Mouse (Mus musculus) myocyte (in vitro differentiated cells): ENCODE measurements around the gene Ap2s1. TPM values are rescaled to one million over a fixed set of nuclear protein-coding genes. Genes with fewer than 3 reads are reported as not detected.

Source experiments
- H3K27me3 ChIP-seq: one replicate; pipeline ENCODE4 v1.6.1; 2011; ENCODE audit not compliant: control insufficient read depth, insufficient read depth, insufficient read length
- H3K36me3 ChIP-seq: one replicate; pipeline ENCODE4 v1.6.1; 2011; ENCODE audit not compliant: control insufficient read depth, insufficient read depth
- H3K4me2 ChIP-seq: one replicate; pipeline ENCODE4 v1.6.1; 2011; ENCODE audit warnings: low read depth, control low read depth
- H3K4me3 ChIP-seq: one replicate; pipeline ENCODE4 v1.5.1; 2011; ENCODE audit warnings: mild to moderate bottlenecking, control low read depth, moderate library complexity
- H3K79me2 ChIP-seq: one replicate; pipeline ENCODE4 v1.6.1; 2011; ENCODE audit not compliant: control insufficient read depth, insufficient read depth
- H3ac ChIP-seq: one replicate; pipeline ENCODE4 v1.6.1; 2011; ENCODE audit not compliant: control insufficient read depth, insufficient read length
- CEBPB ChIP-seq: IDR thresholded peaks from 2 replicates; pipeline ENCODE4 v1.6.1; 2011; ENCODE audit warnings: mild to moderate bottlenecking, moderate library complexity; ENCODE audit not compliant: poor library complexity, insufficient read depth, severe bottlenecking
- E2F4 ChIP-seq: IDR thresholded peaks from one replicate; pipeline ENCODE4 v1.6.1; 2011; ENCODE audit warnings: mild to moderate bottlenecking, control low read depth, moderate library complexity; ENCODE audit not compliant: insufficient read depth
- MAX ChIP-seq: IDR thresholded peaks from one replicate; pipeline ENCODE4 v1.6.1; 2011; ENCODE audit warnings: low read depth, mild to moderate bottlenecking, control low read depth
- MYOD1 ChIP-seq, 3 experiments: IDR thresholded peaks; one replicate each; pipeline ENCODE4 v1.6.1; 2011; ENCODE audit warnings: control low read depth in 2 of 3, low read depth in 2 of 3, mild to moderate bottlenecking in 2 of 3, moderate library complexity in 1 of 3; ENCODE audit not compliant: insufficient read length in 2 of 3, control insufficient read depth in 1 of 3
- MYOG ChIP-seq, 3 experiments: IDR thresholded peaks; one replicate each; pipeline ENCODE4 v1.6.1; 2011; ENCODE audit warnings: control low read depth in 2 of 3, low read depth in 2 of 3, mild to moderate bottlenecking in 2 of 3; ENCODE audit not compliant: insufficient read length in 2 of 3, control insufficient read depth in 1 of 3, insufficient read depth in 1 of 3
- POLR2A ChIP-seq: IDR thresholded peaks from one replicate; pipeline ENCODE4 v1.6.1; 2011; ENCODE audit warnings: low read depth, mild to moderate bottlenecking, control low read depth, moderate library complexity; ENCODE audit not compliant: insufficient read length
- POLR2AphosphoS2 ChIP-seq: IDR thresholded peaks from one replicate; pipeline ENCODE4 v1.6.1; 2011; ENCODE audit warnings: low read depth, control low read depth; ENCODE audit not compliant: insufficient read length
- REST ChIP-seq: IDR thresholded peaks from one replicate; pipeline ENCODE4 v1.6.1; 2011; ENCODE audit warnings: mild to moderate bottlenecking, control low read depth, moderate library complexity; ENCODE audit not compliant: insufficient read depth, insufficient read length
- SRF ChIP-seq: IDR thresholded peaks from one replicate; pipeline ENCODE4 v1.6.1; 2011; ENCODE audit warnings: low read depth; ENCODE audit not compliant: control insufficient read depth, insufficient read length
- TCF12 ChIP-seq: IDR thresholded peaks from one replicate; pipeline ENCODE4 v1.6.1; 2011; ENCODE audit warnings: mild to moderate bottlenecking, control low read depth; ENCODE audit not compliant: poor library complexity, insufficient read depth, severe bottlenecking
- TCF3 ChIP-seq: IDR thresholded peaks from one replicate; pipeline ENCODE4 v1.6.1; 2011; ENCODE audit warnings: low read depth, control low read depth; ENCODE audit not compliant: insufficient read length
- USF1 ChIP-seq: IDR thresholded peaks from one replicate; pipeline ENCODE4 v1.6.1; 2011; ENCODE audit warnings: low read depth, mild to moderate bottlenecking, control low read depth, moderate library complexity
- polyA plus RNA-seq: library from polyadenylated mRNA; unstranded; fragments of >200 nt; fragmentation: generic; extraction: Trizol; gene quantifications from one replicate; pipeline ENCODE4 v1.2.1, GENCODE M21; 2012; ENCODE audit warnings: missing spikeins

Ap2s1 gene
- polyA plus RNA-seq, 1 experiment: 247 TPM

DNA sequence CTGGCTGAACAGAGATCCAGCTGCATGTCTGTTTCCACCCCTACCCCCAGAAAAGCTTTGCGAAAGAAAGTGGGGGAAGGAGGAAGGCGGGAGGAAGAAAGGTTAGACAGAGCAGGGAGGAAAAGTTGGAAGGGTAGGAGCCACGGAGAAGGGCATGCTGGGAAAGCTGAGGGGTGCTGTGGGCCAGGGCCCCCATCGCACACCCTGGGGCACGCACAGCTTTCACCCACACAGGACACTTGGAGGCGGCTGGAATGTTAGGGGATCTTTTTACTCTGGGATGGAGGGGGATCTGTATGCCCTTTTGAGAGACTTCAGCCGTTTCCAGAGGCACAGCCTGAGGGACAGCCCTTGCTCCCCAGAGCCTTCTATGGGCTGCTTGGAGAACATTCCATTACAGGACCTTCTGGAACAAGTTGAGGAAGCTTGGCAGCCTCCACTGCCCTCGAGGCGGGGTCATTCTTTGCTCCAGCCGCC lies 22.8 kb downstream of the Ap2s1 start:
- Histone ChIP-seq H3K4me3 (no peak overlapping the region), H3ac (no peak overlapping the region), H3K36me3 (no peaks in the 10 kb centered on the region), H3K4me2 (no peak overlapping the region), H3K27me3 (no peaks in the 10 kb centered on the region), H3K79me2 (no peaks in the 10 kb centered on the region)
- no peak for TF ChIP-seq CEBPB

DNA sequence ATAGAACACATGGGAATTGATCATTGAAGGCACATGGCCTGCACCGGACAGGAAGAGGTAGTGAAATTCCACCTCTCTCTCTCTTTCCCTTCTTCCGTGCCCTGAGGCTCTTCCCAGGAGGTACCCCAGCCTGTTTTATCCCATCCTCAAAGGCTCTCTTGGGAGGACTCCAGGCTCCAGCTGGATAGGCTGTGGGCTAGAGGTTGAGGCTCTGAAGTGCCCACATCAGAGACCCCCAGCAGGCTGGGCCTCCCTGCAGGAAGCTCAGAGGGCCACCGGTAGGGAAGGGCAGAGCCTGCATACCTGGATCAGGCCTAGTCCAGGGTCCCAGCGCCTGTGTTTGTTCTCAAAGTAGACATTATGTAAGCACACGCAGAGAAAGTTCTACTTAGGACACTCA lies 23.4 kb downstream of the Ap2s1 start:
- no peaks in the 10 kb centered on the region for H3K79me2 ChIP-seq
- H3K4me2 ChIP-seq: no peak overlapping the region
- no peaks in the 10 kb centered on the region for H3K27me3 ChIP-seq
- H3K36me3 ChIP-seq: no peaks in the 10 kb centered on the region
- no peak overlapping the region for H3K4me3 ChIP-seq
- TF ChIP-seq USF1 (no peak), POLR2AphosphoS2 (no peak), TCF12 (no peak), TCF3 (no peak), MYOD1 (IDR thresholded peaks at IDR 0.05; ENCODE audit: control insufficient read depth in 1 of 3, insufficient read length in 2 of 3, low read depth in 2 of 3) (no peak), CEBPB (no peak), SRF (no peak), REST (no peak), MYOG (IDR thresholded peaks at IDR 0.05; ENCODE audit: control insufficient read depth in 1 of 3, insufficient read depth in 1 of 3, insufficient read length in 2 of 3, low read depth in 2 of 3) (no peak), E2F4 (no peak), MAX (no peak)
- no peak overlapping the region for H3ac ChIP-seq

DNA sequence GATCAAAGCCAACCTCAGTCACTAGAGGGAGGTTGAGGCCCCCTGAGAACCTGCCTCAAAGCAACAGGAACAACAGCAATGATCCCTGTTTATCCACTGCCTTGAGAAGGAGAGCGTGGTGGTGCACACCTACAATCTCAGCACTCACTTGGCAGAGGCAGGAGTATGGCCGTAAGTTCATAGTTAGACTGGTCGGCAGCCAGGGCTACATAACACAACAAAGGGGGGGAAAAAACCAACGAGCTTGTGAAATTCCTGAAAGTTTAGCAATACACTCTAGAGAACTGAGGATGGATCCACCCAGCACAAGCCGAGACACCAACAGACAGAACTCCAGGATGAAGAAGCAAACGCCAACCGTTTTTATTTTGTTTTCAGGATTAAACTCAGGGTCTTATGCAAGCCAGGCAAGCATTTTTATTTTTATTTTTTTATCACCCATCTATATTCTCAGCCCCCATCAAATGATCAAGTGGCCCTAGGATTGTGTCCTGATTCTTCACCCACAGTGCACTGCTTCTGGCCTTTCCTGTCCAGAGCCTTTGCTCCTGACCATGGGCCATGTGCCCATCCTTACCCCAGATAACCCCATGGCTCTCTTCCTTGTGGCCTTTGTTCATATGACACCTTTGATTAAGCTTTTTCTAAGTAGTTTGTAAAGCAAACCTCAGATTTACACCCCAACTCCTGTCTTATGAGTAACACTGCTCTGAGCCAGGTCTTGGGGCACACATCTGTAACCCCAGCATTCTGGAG lies 25.4 kb downstream of the Ap2s1 start:
- Histone ChIP-seq H3K36me3 (no peaks in the 10 kb centered on the region), H3K27me3 (no peaks in the 10 kb centered on the region), H3K79me2 (no peaks in the 10 kb centered on the region), H3K4me3 (no peak overlapping the region), H3ac (no peak overlapping the region), H3K4me2 (no peak overlapping the region)
- TF ChIP-seq MYOG (IDR thresholded peaks at IDR 0.05; ENCODE audit: control insufficient read depth in 1 of 3, insufficient read depth in 1 of 3, insufficient read length in 2 of 3, low read depth in 2 of 3) (no peak), MAX (no peak), MYOD1 (IDR thresholded peaks at IDR 0.05; ENCODE audit: control insufficient read depth in 1 of 3, insufficient read length in 2 of 3, low read depth in 2 of 3) (no peak), USF1 (no peak), REST (no peak)

DNA sequence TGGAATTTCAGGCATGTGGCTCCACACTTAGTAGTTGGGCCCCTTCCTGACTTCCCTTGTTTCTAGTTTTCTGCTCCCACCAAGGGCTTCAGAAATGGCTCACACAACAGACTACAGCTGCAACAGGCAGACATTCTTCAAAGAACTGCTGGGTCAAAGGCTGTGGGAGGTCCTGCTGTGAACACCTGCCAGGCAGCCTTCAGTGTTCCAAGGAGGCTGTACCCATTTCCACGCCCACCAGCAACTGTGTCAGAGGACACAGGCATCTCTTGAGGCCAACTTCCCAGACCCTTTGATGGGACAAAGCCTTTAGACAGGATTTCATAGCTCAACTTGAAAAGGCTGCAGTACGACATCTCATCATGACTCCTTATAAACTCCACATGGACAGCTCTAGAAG lies 28.2 kb downstream of the Ap2s1 start:
- TF ChIP-seq POLR2A (no peak), POLR2AphosphoS2 (no peak), USF1 (no peak), TCF12 (no peak), TCF3 (no peak), MYOG (IDR thresholded peaks at IDR 0.05; ENCODE audit: control insufficient read depth in 1 of 3, insufficient read depth in 1 of 3, insufficient read length in 2 of 3, low read depth in 2 of 3) (peak in 1 of 3 experiments; percentile 60), MAX (no peak), REST (no peak), CEBPB (no peak), E2F4 (no peak), SRF (no peak), MYOD1 (IDR thresholded peaks at IDR 0.05; ENCODE audit: control insufficient read depth in 1 of 3, insufficient read length in 2 of 3, low read depth in 2 of 3) (peak in 2 of 3 experiments; percentile 44)

DNA sequence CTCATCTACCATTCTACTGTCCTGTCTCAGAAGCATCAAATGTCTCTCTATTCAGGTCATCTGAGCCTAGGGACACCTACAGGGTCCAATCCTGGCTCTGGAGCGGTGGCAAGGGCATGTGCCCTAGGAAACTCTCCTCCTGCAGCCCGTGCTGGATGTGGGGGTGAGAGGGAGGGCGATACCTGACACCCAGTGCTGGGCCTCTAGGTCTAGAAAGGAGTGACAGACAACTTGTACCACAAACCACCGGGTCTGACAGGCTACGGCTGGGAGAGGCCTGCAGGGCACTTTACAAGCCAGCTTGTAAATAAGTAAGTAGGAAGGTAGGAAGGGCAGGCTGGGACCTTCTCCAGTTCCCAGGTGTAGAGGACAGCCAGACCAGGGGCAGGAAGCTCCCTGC lies 37.7 kb downstream of the Ap2s1 start:
- H3K4me2 ChIP-seq: no peak overlapping the region
- no peaks in the 10 kb centered on the region for H3K27me3 ChIP-seq
- H3ac ChIP-seq: no peak overlapping the region
- no peaks in the 10 kb centered on the region for H3K79me2 ChIP-seq
- H3K4me3 ChIP-seq: no peak overlapping the region
- TF ChIP-seq TCF3: no peak
- no peaks in the 10 kb centered on the region for H3K36me3 ChIP-seq

More for the DNA sequence above, 28.2 kb downstream of the Ap2s1 start:
- no peak overlapping the region for H3K4me2 ChIP-seq
- H3K79me2 ChIP-seq: no peaks in the 10 kb centered on the region
- no peak overlapping the region for H3K4me3 ChIP-seq
- no peaks in the 10 kb centered on the region for H3K27me3 ChIP-seq
- H3K36me3 ChIP-seq: no peaks in the 10 kb centered on the region
- H3ac ChIP-seq: no peak overlapping the region
